Mouse (Mus musculus): ENCODE data around the gene 1810055G02Rik.
A peak's percentile ranks its signal among the peaks of the same experiment; 100 is the strongest.

1810055G02Rik gene

DNA sequence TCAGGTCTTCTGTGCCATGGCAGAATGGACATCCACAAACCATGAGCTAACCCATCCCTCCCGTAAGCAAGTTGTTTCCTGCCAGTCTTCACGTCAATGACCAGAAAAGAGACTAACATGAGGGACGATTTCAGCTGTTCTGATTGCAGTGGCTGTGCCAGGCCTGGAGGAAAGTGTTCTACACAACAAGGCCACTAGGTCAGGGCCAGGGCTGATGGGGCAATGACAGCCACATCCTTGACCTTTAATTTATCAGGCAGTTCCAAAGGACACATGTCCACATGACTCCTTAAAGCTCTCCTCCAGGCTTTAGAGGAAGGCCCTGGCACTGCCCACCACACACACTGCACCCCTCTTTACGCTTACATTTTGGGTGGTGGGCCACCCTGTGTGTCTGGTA, 12.6 kb upstream of the 1810055G02Rik start:
- no peak for DNase-seq

DNA sequence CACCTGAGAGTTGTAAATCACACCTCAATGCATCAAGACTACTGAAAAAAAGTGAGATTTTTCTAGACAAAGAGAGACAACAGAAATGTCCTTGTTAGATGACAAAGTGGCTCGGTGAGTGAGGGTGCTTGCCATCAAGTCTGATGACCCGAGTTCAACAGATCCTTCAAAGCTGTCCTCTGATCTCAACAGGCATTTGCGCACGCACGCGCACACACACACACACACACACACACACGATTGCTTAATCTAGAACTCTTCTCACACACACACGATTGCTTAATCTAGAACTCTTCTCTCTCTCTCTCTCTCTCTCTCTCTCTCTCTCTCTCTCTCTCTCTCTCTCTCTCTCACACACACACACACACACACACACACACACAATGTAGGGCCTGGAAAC, 12.1 kb upstream of the 1810055G02Rik start:
- no peak for DNase-seq

DNA sequence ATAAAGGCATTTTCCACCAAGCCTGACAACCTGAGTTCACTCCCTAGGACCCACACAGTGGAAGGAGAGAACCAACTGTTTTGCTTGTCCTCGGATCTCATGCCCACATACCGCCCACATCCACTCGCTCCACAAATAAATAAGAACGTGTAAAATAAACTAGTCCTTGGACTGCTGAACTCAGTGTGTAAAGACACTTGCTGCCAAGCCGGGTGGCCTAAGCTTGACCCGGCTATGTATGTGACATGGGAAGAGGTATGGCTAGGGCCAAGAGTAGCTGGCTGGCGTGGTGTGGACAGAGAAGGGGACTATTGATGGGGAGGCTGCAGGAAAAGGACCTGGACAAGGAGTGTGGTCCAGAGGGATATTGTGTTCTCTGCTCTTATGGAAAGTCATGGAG, 10.1 kb upstream of the 1810055G02Rik start:
- DNase-seq: no peak

DNA sequence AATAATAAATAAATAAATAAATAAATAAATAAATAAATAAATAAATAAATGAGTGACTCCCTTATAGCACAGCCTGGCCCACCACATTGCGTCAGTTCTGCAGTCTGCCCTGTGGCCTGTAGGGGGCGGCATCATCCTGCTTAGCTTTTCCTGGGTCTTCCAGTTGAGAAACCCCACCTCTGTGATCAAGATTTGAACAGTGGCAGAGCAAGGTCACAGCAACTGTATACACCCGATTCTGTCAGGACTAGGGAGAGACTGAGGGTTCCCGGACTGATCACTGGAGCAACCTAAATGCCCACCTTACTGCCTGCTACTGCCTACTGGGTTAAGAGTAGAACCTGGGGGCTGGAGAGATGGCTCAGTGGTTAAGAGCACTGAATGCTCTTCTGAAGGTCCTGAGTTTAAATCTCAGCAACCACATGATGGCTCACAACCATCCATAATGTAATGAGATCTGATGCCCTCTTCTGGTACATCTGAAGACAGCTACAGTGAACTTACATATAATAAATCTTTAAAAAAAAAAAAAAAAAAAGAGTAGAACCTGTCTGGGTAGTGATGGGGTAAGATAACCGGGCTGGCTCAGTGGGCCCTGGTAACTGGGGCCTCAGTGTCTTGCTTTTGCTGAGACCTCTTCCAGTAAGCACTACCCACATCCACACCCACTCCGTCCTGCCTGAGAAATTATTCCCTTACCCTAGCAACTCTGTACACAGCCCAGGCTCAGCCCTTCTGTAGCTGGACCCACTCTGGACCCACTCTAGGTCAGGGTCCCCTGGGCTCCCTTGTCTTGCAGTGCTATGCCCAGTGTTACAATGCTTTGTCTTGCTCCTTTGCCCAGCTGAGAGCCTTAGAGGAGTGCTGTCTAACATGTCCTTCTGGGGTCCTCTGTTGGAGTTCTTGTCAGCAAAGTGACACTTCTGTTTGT, 8.3 kb upstream of the 1810055G02Rik start:
- DNase-seq: peak; percentile 82

DNA sequence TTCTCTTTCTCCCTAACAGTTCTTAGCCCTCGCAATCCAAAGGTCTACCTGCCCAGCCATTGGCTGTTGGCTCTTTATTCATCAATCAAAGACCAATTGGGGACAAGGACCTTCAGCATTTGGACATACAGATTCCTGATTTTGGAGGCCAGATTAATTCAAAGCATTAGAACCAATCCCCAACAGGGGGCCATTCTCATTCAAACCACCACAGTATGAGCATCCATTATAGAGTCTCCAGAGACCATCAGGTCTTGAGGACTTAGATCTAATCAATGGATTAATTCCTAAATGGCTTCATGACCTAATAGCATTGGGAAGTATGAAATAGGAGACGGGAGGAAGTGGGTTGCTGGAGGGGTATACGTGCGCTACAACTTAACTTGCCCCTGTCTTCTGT, 5.6 kb upstream of the 1810055G02Rik start:
- no peak for DNase-seq

DNA sequence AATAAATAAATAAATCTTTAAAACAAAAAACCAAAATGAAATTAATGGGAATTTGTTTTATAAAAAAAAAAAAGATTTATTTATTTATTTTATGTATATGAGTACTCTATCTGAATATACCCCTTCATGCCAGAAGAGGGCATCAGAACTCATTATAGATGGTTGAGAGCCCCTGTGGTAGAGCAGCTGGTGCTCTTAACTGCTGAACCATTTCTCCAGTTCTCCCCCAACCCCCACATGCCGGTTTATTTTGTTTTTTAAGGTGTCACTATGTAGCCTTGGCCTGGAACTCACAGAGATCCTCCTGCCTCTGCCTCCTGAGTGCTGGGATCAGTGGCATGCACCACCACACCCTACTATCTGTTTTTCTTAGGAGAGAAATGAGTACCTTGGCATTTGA, 1.8 kb upstream of the 1810055G02Rik start:
- DNase-seq: no peak

DNA sequence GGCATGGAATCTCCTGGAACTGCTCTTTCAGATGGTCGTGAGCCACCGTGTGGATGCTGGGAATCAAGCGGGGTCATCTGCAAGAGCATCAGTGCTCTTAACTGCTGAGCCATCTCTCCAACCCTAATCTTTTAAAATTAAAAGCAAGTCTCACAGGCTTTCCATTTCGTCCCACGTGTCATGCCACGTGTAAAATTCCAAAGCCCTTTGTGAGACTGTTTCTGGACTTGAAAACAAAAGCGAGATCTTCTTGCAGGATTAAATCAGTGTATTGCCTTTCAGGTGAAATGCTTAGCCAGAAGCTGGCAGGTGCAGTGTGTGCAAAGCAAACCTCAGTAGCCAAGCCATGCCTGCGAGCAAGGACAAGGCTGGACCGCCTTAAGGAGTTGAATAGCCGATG, 540 bp upstream of the 1810055G02Rik start:
- no peak for DNase-seq

DNA sequence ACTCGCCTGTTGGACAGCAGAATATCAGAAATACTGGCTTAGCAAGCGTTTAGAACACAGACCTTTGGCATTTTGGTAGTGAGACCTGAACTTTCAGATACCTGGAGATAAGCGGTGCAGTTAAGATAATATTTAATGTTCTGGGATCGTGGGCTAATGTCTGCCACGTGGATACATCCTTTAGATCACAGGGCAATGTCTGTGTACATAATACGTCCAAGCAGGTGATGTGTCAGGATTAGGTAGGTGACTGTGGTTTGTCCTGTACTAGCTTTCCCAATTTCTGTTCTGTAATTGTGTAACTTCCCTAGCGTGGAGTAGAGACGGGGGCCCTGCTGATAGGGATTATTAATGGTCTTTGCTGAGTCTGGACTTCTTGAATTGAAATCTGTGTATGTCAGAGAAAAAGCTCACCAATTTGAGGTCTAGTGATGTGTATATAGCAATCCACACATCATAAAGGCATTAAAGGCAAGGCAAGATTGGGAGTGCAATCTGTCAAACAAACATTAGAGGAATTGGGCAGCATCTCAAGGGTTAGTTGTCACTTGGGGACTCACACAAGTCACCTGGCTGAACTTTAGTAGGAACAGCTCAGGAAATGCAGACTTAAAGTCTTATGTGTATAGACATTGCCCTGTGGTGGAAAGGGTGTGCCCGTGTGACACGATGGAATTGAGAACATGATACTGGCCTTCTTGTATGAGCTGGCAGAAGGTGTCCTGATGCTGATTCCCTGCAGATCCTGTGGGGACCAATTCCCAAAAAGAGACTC, 1.1 kb downstream of the 1810055G02Rik start:
- DNase-seq: no peak

DNA sequence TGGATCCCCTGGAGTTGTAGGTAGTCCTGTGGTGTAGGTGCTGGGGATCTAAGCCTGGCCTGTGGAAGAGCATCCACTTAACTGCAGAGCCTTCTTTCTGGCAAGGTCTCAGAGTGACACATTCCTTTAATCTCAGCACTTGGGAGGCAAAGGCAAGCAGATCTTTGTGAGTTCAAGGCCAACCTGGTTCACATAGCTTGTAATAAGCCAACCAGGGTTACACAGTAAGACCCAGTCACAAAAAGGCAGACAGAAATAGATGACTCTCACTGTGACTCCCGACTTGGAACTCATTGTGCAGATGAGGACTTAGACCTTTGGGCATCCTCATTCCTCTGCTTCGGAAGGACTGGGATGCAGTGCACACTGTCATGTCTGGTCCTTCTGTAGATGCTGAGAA, 2.3 kb downstream of the 1810055G02Rik start:
- no peak for DNase-seq

DNA sequence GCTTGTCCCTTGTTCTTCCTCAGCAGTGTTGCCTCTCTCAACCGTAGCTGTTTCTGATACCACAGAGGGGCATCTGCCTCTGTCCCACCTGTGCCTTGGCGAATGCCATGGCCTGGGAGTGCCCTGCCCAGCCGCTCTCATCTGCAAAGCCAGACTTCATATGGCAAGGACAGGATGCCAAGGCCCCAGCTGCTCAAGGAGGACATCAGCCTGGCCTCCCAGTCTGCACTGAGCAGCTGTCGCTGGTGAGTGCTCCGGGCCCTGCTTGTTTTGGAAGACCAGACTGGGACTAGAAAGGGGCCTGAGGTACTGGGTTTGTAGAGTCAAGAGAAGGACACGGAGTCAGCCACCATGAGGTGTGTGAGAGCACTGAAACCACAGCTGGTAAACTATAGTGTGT, 6.3 kb downstream of the 1810055G02Rik start:
- DNase-seq: no peak

DNA sequence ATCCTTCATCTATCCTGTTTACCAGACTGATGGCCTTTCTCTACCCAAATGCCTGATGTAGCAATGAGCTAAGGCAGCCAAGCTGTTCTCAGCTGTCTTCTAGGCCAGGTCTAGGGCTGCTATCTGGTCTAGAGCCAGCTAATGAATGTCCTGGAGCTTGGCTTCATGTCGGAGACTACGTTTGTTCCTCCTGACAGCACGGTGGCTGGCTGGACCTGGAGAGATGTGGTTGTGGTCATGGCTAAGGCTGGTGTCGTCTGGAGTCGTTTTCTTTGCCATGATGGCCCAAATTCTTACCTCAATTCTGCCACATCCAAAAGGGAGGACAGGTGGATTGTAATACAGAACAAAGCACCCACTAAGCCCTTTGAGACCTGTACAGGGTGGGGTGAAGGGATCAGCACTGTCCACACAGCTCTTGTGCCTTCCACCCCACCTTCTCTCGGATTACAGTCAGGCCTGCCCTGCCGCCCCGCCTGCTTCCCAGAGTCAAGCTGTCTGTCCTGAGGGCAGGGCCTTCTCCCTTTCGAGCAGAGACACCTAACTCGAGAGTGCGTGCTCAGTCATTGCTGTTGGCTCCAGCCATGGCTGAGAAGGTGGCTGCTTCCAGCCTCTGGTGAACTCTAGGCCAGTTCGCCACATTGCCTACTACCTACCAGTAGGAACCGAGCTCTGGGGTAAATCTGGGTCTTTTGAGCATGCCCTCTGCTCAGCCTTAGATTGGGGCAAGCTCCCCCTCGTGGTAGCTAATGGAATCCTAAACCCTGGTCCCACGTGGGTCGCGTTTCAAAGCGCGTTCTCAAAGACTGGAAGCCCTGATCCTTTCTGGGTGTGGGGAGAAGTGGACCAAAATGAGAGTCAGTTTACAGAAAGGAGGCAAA, 10.6 kb downstream of the 1810055G02Rik start:
- peak; percentile 72 for DNase-seq

DNA sequence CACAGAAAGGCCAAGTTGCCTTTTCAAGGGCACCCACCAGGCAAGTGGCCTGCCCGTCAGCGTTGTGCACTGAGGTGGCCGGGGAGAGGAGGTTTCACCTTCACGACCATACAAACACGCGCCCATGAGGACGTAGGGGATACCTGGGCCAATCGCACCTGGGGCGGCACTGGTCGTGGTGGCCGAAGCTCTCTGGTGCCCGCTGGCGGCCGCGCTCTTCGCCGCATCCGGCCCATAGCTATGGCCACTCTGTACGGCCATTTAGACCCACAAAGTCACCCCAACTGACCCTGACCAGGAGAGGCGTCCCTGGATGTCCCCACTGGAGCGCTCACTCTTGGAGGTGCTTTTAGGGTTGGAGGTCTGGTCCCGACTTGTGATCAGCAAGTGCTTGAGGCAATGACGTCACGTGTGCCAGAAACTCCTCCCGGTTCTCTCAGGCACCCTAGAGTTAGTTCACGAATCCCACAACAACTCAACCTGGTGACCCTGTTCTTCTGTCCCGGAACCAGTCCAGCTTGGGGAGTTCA, 11.3 kb downstream of the 1810055G02Rik start:
- DNase-seq: peak; percentile 75

DNA sequence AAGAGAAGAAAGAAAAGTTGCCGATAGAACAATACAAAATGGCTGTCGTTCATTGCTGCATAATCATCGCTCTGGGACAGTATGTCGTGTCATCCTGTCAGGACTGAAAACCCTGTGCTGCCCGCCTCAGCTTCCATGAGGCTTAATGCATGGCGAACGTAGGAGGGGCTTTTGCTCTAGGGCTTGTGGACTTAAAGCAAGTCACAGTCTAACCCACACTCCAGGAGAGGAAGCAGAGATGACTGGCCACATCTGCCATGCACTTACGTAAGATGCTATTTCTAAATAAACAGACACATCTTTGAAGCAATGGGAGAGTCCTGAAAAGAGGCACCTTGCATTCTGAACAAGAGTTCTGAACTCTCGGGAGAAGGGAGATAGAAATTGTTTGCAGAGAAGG, 15.1 kb downstream of the 1810055G02Rik start:
- no peak for DNase-seq

DNA sequence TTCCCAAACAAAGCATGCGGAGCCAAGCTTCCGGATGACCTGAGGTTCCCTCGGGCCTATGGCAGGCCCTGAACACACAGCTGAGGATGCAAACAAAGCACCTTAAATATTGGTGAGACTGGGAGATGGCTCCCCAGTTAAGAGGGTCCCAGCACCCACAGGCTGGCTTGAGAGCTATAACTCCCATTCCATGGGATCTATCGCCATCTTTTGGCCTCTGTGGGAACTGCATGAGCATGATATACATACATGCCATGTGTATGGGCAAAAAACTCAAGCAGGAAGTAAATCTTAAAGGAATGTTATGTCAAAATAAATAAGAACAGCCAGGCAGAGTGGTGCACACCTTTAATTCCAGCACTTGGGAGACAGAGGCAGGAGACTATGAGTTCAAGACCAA, 15.8 kb downstream of the 1810055G02Rik start:
- DNase-seq: no peak

DNA sequence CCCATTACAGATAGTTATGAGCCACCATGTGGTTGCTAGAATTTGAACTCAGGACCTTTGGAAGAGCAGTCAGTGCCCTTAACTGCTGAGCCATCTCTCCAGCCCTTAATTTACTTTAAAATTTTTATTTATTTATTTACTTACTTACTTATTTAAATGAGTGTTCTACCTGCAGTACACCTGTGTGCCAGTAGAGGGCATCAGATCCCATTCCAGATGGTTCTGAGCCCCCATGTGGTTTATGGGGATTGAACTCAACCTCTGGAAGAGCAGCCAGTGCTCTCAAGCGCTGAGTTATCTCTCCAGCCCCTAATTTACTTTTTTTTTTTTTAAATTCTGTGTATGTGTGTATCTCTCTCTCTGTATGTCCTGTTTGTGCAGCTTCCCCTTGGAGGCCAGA, 16.7 kb downstream of the 1810055G02Rik start:
- peak; percentile 71 for DNase-seq

DNA sequence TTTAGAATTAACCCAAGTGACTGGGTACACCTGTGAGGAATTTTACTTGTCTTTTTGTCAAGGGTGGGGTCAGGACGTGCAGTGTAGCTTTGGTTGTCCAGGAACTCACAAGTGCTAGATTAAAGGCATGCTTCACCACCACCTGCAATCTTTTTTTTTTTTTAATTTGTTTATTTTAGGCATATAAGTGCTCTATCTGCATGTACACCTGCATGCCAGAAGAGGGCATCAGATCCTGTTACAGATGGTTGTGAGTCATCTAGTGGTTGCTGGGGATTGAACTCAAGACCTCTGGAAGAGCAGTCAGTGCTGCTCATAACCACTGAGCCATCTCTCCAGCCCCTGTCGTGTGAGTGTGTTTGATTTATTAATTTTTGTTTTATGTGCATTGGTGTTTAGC, 20.8 kb downstream of the 1810055G02Rik start:
- no peak for DNase-seq

DNA sequence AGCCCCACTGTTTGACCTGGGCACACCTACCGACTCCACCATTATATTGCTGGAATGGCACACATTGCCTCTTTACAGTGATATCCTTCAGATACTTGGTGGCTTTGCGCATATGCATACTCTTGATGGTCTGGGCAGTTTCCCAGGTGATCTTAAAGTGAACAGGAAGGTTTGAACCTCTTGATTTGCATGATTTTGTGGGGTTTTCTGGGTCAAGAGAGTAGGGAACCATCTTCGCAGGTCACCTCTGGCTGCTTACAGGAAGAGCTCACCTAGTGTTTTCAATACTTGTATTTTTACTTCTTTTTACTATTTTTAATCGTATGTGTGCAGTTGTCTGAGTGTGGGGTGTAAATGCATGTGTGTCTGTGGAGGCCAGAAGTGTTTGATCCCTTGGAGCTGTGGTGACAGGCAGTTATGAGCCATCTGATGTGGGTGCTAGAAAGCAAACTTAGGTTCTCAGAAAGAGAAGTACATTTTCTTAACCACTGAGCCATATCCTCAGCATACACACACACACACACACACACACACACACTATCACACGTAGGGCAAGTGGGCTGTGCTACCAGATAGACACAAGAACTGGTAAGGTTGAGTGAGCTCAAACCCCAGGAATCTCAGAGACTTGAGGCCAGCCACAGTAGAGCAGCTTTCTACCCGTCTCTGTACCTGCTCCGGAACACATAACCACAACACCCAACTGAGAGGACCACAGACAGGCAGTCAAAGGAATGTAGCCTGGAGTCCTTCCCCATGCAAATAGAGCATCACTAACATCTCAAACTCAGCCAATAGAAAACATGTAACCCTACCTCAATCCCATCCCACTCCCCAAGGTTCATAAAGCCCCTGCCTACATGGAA, 22.9 kb downstream of the 1810055G02Rik start:
- no peak for DNase-seq

DNA sequence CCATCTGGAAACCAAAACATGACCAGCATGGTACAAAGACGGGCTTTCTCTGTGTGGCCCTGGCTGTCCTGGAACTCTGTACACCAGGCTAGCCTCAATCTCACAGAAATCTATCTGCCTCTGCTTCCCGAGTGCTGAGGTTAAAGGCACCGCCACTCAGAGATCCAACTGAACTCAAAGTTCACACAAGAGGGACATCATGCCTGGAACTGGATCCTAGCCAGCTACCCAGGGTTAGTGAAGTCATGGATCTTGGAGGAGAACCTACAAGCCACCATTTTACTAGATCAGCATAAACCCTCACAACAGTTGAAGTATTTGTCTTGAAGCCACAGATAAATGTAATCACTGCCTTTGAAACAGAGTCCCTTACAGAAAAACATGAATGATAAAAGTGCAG, 27.9 kb downstream of the 1810055G02Rik start:
- no peak for DNase-seq

DNA sequence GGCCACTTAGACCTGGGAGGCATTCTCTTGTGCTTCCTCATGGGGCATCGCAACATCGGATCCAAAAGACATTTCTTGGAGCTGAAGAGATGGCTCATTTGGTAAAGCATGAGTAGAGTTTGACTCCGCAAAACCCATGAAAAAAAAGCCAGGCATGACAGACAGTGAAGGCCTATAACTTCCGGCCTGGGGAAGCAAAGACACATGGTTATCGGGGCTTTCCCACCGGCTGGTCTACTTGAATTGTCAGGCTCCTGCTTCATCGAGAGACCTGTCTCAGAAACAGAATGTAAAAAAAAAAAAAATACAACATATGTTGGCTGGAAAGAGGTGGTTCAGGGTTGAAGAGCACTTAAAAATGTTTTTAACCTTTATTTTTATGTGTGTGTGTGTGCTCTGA, 31.6 kb downstream of the 1810055G02Rik start:
- no peak for DNase-seq

DNA sequence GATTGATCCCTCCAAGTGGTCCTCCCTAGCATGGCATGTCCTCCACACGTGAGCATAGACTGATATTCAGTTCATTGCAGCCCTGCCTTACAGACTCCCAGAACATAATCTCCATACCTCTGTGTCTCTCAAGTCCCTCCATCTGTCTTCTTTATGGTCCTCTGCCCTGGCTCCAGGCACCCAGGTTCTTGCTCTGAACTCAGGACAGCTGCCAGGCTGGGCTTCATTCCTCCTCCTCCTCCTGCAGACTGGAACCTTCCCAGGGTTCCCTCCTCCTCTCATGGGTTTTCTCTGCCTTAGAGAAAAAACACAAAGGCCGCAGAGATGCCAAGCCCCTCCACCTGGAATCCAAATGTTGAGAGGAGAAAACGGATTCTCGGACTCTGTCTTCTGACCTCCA, 34.6 kb downstream of the 1810055G02Rik start:
- DNase-seq: peak; percentile 52

DNA sequence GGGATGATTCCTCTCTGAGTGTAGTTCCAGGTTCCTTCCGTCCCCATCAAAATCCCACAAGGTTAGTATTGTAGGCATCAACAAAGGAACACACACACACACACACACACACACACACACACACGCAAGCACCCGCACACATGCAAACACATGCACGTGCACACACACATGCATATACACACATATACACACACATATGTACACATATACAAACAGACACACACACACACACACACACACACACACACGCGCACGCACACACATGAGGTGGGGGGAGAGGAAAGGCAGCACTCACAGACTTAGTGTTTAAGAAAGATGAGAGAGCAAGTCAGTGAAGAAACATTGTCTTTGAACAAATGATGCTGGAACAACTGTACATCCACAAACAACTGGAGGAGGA, 35.3 kb downstream of the 1810055G02Rik start:
- DNase-seq: no peak

Data from cerebellum, adult 9-11 months (tissue).